Mouse (Mus musculus) fat pad, adult 2 months (tissue): ENCODE results near the gene Tfrc.
A peak's percentile ranks its signal among the peaks of the same experiment; 100 is the strongest.

Source experiments
- DNase-seq: peaks from one replicate; pipeline ENCODE4 v3.0.0-alpha.2; 2011; ENCODE audit warnings: low read depth, low spot score; ENCODE audit errors: extremely low read depth

The Tfrc gene

DNA sequence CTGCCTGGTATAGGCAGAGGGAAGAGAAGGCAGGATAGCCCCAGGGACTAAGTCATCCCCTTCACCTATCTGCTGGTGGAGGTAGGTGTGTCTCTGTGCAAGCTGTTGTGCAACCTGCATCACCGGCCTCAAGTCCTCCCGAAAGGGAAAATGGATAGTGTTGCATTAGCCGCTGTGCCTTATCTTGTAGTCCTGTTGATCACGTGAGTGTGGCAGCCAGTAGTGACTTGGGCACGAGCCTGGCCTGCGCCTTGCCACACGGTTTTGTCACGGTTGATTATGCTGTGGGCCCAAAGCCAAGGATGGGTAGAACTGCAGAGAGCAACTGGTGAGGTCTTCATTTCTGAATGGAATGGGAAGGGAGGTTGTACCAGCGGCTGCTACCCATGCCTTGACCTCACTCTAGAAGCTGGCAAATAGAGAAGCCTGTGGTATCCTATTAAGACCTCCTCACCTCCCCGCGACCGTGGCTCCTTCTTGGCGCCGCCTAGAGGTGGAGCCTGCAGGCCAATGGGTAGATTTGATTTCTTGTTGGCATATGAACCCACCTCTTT, 36.7 kb downstream of the Tfrc start:
- DNase-seq, result peak; percentile 88

DNA sequence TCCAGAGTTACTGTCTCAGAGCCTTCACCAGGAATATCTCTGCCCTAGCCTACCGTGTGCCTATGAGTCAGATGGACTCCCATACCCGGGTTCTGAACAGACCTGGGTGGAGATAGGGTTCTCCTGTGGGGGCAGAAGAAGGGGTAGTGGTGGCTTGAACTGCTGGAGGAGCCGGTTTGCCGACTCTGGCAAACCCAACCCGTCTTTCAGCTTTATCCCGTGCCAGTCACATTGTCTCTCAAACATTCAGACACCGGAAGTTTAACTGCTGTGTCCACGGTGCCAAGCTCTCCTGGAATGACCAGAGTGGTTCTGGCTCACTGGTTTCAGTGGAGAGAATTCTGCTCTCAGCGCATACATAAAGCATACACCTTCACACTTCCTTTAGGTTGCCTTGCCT, 37.3 kb downstream of the Tfrc start:
- no peak for DNase-seq

DNA sequence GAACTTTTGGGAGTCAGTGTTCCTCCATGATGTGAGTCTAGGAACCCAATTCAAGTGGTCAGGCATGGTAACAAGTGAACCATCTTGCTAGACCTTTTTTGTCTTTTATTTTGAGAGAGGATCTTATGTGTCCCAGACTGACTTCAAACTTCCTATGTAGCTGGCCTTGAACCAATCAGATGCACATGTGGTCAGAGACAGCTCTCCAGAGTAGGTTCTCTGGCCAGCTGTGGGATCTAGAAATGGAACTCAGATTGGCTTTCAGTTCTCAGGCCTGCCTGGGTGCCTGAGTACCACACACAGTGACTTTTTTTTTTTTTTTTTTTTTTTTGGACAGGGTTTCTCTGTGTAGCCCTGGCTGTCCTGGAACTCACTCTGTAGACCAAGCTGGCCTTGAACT, 39.0 kb downstream of the Tfrc start:
- no peak for DNase-seq

DNA sequence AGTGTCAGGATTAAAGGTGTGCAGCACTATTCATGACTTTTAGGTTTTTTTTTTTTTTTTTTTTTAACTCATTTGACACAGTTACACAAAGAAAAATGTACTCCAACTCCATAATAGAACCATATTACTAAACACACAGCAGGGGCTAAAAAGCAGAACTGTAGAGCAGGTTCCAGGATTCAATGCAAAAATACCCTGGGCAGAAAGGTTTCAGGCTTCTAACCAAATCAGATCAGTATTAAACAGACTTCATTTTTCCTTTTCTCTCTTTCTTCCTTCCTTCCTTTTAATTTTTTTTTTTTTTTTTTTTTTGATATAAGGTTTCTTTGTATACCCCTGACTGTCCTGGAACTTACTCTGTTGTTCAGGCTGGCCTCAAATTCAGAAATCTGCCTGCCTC, 41.7 kb downstream of the Tfrc start:
- no peak for DNase-seq

DNA sequence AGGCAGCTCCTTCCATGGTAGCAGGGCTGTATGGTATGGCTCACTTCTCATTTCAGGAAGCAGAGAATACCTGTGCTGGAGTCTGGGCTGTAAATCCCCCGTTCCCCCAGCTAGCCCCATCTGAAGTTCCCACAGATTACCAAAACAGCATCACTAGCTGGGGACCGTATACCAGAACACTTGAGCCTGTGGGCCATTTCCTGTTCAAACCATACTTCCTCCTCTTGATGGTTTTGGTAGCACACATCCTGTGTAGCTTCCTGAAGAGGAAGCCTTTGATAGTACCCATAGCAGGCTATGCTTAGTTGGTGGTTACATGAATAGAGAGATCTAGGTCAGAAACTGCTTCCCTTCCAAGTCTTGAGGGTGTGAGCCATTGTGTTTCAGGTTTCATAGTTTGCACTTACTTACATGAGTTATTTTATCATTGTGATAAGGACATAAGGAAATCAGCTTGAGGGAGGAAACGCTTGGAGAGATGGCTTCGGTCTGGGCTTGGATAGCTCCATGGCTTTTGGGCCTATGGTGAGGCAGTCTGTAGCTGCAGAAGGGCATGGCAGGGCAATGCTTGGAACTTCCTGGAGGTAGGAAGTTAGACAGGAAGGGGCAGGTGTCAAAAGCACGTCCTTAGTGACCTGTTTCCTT, 42.4 kb downstream of the Tfrc start:
- no peak for DNase-seq

DNA sequence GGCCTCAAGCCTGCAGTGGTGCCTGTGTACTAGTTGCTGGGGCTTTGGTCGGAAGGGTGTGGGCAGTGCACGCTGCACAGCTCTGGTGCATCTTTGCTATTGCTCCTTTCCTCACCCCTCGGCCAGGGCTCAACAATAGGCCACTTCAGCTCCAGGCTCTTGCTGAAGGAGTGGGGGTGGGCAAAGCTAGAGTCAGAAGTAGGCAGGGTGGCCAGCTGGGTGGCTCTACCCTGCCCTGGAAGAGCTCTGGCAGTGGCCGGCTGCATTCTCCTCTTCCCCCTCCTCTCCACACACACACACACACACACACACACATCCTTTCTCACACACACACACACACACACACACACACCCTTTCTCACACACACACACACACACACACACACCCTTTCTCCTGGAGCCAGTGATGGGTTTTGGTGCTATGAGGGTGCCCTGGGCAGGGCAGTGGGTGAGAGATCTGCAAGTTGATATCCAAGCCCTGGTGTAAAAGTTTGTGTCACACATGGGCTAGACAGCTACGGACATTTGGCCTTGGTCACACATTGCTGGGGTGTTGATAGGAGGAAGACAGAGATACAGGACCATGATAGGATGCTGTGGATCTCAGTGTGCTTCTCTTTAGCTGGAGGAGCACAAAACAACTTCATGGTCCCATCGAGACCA, 45.5 kb downstream of the Tfrc start:
- DNase-seq, result no peak

DNA sequence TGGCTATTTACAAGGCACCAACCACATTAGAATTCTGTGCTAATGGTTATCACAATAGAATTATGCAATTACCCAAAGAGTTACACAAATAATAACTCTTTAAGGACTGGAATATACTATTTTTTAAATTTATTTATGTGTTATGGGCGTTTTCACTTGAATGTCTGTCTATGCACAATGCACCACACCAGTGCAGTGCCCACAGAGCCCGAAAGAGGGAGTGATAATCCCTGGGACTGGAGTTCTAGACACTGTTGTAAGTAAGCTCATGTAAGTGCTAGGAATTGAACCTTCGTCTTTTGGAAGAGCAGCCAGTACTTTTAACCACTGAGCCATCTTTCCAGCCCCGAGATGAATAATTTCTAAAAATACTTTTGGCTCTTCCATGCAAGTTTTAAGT, 46.8 kb downstream of the Tfrc start:
- no peak for DNase-seq

DNA sequence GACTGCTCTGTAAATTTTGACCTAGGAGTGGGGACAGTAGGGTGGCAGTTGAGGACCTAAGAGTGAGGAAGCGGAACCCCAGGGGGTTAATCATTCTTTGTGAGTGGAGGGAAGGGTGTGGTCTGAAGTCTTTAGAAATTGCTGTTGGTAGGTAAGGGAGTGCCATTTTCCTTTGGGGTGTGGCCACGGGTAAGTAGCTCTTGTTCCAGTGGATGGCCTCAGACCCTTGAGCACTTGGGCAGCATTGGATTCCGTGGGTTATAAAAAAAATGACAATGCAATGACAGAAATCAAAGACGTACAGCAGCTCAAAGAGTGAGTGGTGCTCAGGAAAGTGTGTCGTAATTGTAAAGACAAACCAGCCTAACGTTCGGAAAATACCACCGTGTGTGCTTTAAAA, 47.6 kb downstream of the Tfrc start:
- no peak for DNase-seq

DNA sequence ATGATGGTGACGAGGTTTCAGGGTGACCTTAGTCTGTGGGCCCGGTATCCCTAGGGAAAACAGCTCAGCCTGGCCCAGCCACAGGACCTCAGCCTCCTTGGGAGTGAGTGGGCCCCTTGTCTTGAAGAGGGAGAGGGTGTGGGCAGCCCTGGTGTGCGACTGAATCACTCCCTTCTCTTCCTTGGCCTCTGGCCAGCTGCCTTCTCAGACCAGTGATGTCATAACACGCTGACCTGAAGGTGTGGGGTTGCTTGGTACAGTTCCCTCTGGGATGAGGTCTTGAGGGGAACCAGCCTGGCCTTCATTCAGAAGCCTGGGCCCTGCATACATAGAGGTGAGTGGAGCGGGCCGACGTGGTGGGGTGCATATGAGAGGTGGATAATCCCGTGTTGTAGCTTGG, 48.1 kb downstream of the Tfrc start:
- no peak for DNase-seq

DNA sequence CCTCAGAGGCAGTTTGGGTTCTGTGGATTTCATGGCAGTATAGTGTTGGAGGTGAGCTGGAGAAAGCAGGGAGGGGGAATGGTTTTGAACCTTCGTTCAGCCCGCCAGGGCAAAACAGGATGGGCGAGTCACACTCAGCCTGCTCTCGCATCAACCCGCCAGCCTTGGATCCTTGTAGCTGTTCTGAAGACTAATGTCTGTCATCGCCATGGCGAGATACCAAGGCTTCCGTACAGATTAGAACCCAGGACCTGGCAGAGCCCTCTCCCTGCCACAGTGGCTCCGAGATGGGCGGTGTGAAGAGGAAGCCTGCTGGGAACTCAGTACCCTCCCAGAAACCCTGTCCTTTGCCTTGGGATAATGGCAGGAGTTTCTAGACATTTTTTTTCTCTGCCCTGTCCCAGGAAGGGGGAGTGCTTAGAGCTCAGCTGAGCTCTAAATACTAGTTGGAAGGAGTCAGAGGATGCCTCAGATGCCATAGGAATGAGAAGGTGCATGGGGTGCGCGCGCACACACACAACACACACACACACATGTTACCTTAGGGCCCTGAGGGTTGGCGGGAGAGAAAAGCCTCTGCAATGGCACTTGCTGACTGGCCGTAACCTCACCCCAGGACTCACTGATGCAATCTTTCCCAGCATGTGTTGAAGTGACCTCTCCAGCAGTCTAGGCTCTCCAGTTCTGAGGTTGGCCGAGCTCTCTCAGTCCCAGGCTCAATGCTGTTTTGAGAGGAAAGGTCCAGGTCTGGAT, 49.0 kb downstream of the Tfrc start:
- no peak for DNase-seq

DNA sequence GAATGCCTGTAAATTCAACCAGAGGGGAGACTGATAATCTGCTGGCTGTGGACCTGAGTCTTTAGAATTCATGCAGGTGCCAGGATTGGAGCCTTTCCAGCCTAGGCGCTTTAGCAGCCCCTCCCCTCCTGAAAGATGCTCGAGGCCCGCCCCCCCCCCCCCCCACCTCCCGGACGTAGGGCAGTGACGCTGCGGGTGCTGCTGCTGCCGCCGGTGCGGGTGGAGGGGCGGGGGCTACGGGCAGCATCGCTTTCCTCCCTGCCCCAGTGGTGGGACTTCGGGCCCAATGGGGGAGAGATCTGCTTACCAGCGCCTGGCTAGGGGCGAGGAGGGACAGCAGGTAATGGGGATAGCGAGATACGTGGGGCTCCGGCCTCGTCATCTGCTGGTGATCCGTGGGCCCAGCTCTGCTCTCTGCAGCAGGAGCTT, 50.0 kb downstream of the Tfrc start:
- DNase-seq, result no peak

DNA sequence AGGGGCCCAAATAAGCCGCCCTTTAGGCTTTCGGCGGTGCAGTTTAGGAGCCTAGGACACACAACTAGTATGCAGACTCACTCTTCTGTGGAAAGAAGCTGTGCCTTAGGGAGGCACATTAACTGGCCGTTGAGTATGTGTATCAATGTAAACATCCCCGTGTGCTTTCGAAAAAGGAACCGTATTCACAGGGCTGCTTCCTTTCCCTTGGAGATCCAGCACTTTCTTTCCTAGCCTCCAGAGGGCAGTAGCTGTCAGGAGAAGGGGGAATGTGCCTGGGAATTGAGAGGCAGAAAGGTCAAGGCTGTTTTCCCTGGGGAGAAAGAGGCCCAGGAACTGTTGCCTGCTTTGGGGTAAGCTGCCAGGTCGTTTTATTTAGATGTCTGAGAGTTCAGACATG, 50.7 kb downstream of the Tfrc start:
- DNase-seq, result no peak

DNA sequence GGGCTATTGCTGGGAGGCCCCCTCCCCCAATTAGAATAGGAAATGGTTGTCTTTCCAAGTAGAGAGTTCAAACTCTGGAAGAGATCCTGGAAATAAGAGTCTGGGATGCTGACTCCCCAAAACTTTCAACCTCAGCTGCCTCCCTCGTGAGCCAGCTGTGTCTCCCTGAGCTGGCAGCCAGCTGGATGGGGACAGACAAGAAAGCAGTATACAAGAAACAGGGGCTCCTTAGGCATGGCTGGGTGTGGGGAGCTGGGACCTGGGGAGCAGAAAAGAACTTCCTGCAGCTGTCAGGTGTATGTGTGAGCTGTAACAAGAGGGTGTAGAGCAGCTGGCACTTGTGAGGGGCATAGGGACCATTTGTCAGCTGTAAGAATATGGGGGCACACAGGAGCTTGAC, 51.4 kb downstream of the Tfrc start:
- DNase-seq, result no peak

DNA sequence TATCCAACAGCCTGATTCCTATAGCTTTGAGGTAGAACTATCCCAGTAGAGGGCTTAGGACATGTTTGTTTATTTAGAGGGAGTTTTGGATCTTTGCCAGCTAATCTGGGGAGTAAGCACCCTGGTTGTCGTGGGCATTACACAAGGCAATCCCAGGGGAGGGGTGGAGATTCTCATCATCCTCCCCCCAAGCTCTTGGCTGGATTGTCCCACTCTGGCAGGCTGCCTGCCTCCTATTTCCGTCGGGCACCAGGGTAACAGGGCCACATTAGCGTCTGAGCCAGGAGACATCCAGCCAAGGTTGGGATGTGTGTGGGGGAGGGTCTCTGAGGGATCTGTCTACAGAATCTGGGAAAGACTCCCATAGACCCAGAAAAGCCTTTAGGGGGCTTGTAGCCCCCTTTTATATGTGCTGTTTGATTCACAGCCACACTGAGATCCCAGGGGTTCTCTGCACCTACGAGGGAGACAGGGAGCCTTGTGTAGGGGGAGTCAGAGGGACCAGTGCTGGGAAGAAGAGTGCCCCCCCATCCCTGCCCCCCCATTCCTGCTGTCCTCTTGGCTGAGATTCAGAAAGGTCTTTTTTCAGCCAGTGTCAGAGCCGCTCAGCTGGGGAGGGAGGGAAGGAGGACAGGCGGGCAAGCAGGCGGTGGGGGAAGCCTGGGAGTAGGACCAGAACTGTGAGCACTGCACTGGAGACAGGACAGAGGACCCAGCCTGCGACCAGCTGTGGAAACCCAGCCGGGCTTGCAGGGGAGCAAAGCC, 52.0 kb downstream of the Tfrc start:
- DNase-seq, result peak; percentile 78

DNA sequence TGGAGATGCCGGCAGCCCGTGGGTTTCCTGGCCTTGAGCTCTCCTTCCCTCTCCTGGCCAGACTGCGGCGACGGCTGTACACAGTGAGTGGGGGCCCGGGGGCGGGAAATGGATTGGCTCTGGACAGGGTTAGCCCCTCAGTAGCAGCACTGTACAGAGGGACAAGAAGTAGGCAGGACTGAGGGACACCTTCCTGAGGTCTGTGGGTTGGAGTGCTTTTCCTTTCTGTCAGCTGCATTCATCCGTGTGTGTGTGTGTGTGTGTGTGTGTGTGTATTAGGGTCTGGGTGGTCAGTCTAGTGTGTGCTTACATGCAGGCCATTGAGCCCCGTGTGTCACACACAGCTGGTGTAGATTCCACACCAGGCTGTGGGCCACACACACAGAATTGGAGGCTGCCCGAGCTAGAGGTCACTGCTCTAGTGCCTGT, 52.8 kb downstream of the Tfrc start:
- DNase-seq, result no peak

DNA sequence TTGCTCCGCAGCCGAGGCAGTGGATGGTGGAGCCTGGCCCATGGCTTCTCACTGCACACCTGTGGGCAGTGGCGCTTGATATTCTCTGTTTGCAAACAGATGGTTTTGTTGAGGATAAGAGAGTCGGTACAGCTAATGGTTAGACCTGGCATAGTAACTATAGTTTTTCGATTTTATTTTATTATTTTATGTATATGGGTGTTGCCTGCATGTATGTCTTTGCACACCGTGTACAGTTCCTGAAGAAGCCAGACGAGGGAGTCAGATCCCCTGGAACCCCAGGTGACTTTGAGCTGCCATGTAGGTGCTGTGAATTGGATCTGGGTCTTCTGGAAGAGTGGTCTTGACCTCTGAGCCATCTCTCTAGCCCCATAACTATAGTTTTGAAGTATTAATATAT, 53.7 kb downstream of the Tfrc start:
- DNase-seq, result no peak

DNA sequence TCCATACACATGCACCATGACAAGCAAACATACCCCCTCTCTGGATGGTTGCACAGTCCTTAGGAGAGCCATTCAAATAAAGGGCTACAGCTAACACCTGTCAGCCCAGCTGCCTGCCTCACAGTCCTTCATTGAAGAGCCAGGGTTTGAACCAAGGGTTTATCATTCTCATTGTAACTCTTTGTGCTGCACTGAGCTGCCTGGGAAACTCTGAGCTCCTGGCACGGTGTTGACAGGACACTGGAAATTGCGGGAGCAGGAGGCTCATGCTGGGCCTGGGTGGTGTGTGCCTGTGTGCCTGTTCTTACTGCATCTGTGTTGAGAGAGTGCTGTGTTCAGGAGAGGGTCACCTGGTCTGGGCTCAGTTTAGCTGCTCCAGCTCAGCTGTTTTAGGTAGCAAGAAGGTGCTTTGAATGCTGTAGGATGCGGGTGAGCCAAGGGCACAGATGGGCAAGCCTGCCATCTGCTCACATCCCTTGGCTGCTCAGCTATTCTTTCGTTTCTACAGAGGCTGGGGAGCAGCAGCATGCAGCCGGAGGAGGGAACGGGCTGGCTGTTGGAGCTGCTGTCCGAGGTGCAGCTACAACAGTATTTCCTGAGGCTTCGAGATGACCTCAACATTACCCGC, 54.6 kb downstream of the Tfrc start:
- no peak for DNase-seq

DNA sequence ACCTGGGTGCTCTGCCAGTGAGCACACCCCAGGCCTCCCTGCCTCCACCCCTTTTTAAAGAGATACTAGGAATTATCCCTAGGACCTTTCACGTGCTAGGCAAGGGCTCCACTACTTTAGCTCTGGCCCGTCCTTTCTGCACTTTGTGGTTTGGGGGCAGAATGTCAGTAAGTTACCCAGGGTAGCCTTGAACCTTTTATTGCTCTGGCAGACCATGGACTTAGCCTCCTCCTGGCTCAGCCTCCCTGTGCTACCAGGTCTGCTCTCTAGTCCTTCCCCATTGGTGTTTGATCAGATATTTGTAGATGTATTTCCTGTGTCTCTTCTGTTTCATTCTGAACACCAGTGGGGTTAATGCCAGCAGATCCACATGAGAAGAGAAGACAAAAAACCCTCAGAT, 55.5 kb downstream of the Tfrc start:
- DNase-seq, result no peak

DNA sequence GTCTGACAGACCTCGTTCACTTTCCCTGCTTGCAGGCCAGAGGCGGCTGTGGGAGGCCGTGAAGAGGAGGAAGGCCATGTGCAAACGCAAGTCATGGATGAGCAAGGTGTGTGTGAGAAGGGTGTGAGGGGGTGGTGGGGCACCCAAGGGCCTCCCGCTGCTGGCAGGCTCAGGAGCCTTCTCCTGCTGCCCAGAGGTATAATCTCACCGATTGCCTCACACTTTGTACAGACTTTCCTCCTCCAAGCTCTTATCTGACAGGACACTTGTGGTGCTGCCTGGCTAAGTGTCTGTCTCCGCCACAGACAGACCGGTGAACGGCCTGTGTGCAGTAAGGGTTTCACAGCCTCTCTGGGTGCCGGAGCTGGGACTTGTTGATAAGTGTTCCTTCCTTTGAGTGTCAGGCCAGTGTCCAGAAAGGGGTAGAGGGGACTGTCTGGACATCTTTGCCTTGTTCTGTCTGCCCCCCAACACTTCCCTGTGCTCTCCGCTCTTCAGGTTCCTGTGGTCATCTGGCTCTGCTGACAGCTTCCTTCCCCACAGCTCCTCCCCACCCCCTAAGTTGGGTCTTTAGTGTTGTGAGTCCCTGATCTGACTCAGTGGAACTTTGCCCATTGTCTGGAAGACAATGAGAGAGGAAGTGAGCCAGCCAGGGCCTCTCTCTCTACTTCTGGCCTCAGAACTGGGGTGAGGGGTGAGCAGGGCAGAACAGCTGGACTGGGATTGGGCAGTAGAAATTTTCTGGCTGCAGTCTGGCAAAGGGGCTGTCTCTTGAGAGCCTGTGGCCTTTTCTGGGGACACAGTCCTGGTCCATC, 57.3 kb downstream of the Tfrc start:
- DNase-seq, result no peak
